In the genomic region with DNA sequence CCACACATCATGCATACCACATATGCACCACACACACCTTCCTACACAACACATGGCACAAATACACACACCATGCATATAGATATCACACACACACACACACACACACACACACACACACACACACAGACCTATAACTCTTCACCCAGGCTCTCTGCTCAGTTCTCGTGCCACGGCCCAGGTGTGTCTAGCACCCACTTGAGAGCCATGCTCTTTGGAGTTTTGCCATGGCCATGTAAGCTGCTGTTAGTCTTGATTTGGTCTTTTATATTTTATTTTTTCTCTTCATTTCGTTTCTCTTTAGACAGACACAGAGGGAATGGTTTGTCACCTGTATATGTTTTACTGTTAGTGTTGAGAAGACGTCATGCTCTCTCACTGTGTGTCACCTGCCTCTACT, we compare ENCODE assay signal across 23 mouse cellular contexts.
"Had no signal": no experiment of that assay in that cellular context is flagged by ENCODE, and none has a peak within 500 bp of the region (broad histone marks: within the 10 kb centered on the region; RNA-seq: fewer than 3 reads in every experiment).

No protein-coding gene starts in this region.

- H3K4me3 ChIP-seq: limb, embryonic 12.5 days; limb, embryonic 15.5 days; midbrain, embryonic 10.5 days; midbrain, embryonic 13.5 days; myocyte; neural tube, embryonic 13.5 days; stomach, embryonic 15.5 days had no signal

- ATAC-seq: intestine, embryonic 16.5 days; midbrain, embryonic 13.5 days; midbrain, embryonic 16.5 days had no signal

- H3K27ac ChIP-seq: limb, embryonic 15.5 days; liver, embryonic 14.5 days; midbrain, embryonic 10.5 days; midbrain, embryonic 13.5 days; neural tube, embryonic 13.5 days; stomach, embryonic 15.5 days had no signal

- DNase-seq: kidney, adult 18-20 months; kidney, adult 9 months; kidney, postnatal 14 days; left cerebral cortex, postnatal 4 days; liver, postnatal 0 days; lung, postnatal 14 days; retina, postnatal 1 day; right cerebral cortex, postnatal 25 days; spleen, adult 18-20 months; thymus, adult 2 months; thymus, postnatal 14 days; thymus, postnatal 4 days had no signal

- H3K27me3 ChIP-seq: limb, embryonic 12.5 days; limb, embryonic 15.5 days; midbrain, embryonic 13.5 days; neural tube, embryonic 13.5 days; stomach, embryonic 15.5 days had no signal

- H3K9me3 ChIP-seq: limb, embryonic 12.5 days; limb, embryonic 15.5 days; midbrain, embryonic 10.5 days; midbrain, embryonic 13.5 days; neural tube, embryonic 13.5 days; stomach, embryonic 15.5 days had no signal

- H3K36me3 ChIP-seq: midbrain, embryonic 13.5 days; neural tube, embryonic 13.5 days had no signal

- H3K9ac ChIP-seq: limb, embryonic 12.5 days; limb, embryonic 15.5 days; liver, embryonic 14.5 days; liver, postnatal 0 days; midbrain, embryonic 13.5 days; neural tube, embryonic 13.5 days; stomach, embryonic 15.5 days had no signal

- H3K4me2 ChIP-seq: limb, embryonic 12.5 days; limb, embryonic 15.5 days; liver, embryonic 11.5 days; midbrain, embryonic 13.5 days; neural tube, embryonic 13.5 days; stomach, embryonic 15.5 days had no signal
